Mouse (Mus musculus): ENCODE results near the gene Gltp. TPM values are rescaled to one million over a fixed set of nuclear protein-coding genes. Genes with fewer than 3 reads are reported as not detected.

Gene Gltp
- total RNA-seq, 2 experiments from 2014 or later, result 15.1 to 17.6 TPM

Small RNAs within 50 kb of the gene (microRNA-seq; reads per million reads assigned to microRNA genes)
- gene Mir7028, result 0 to 0.32 reads per million in 2 experiments

Other genes starting within 250 kb of the Gltp start
- 10 to 100 TPM; 10.4 to 11.0 TPM for gene Mmab, start 246.9 kb downstream of the Gltp start, total RNA-seq (2021)
- 10 to 100 TPM; 13.8 to 15.1 TPM for gene Mvk, start 246.7 kb downstream of the Gltp start, total RNA-seq (2021)
- gene Fam222a, start 123.0 kb downstream of the Gltp start, total RNA-seq (2021), result 1 to 10 TPM; 1.5 to 1.8 TPM
- gene Trpv4, start 32.6 kb downstream of the Gltp start, total RNA-seq (2021), result 1 to 10 TPM; 2.1 to 2.5 TPM
- 1 to 10 TPM; 3.5 to 4.6 TPM for gene Tchp, start 16.8 kb upstream of the Gltp start, total RNA-seq (2021)
- gene Ankrd13a, start 83.7 kb upstream of the Gltp start, total RNA-seq (2021), result 10 to 100 TPM; 37.1 to 39.5 TPM
- gene Git2, start 84.5 kb upstream of the Gltp start, total RNA-seq (2021), result 10 to 100 TPM; 25.5 to 31.9 TPM
- 10 to 100 TPM; 18.2 to 18.9 TPM for gene 1500011B03Rik, start 132.5 kb upstream of the Gltp start, total RNA-seq (2021)
- not detected for gene 4930519G04Rik, start 162.7 kb upstream of the Gltp start, total RNA-seq (2021)
- gene Gm9936, start 167.7 kb upstream of the Gltp start, total RNA-seq (2021), result not detected
- gene Oasl2, start 206.0 kb upstream of the Gltp start, total RNA-seq (2021), result 1 to 10 TPM in 1 of 2 experiments, under 1 TPM in 1; 0.73 to 1.3 TPM
- not detected for gene Oasl1, start 232.3 kb upstream of the Gltp start, total RNA-seq (2021)

Measured in gastrocnemius, postnatal 10 days (tissue).